Mouse (Mus musculus) midbrain, postnatal 0 days (tissue): ENCODE results near the gene Mab21l3. TPM values are rescaled to one million over a fixed set of nuclear protein-coding genes. Genes with fewer than 3 reads are reported as not detected.
A peak's percentile ranks its signal among the peaks of the same experiment; 100 is the strongest.
"Not testable (repeated sequence)": the region's sequence is repeated elsewhere in the genome, so short reads cannot be mapped to it uniquely, and the experiment has no call there.

Experiments used
- ATAC-seq: fragments of 200-750 bp; cut with Nextera tagmentation; 2 replicates; pipeline ENCODE4 v1.8.0; 2017; ENCODE audit warnings: moderate number of reproducible peaks, mild to moderate bottlenecking, moderate TSS enrichment, moderate library complexity; ENCODE audit not compliant: low FRiP score
- DNase-seq: peaks from one replicate; pipeline ENCODE4 v3.0.0-alpha.2; 2015; ENCODE audit warnings: low spot score
- H3K27ac ChIP-seq: fragments of 300-500 bp; sonication (generic); 2 replicates; pipeline ENCODE4 v1.5.1; 2014; ENCODE audit warnings: low read depth, mild to moderate bottlenecking, low read length, mixed read lengths
- H3K27me3 ChIP-seq: fragments of 300-500 bp; sonication (generic); 2 replicates; pipeline ENCODE4 v1.6.1; 2014; ENCODE audit warnings: low read length, control low read depth, mixed read lengths; ENCODE audit not compliant: insufficient read depth
- H3K36me3 ChIP-seq: fragments of 300-500 bp; sonication (generic); 2 replicates; pipeline ENCODE4 v1.6.1; 2014; ENCODE audit warnings: low read length, control low read depth, mixed read lengths; ENCODE audit not compliant: insufficient read depth
- H3K4me1 ChIP-seq: fragments of 300-500 bp; sonication (generic); 2 replicates; pipeline ENCODE4 v1.6.1; 2014; ENCODE audit warnings: mild to moderate bottlenecking, control low read depth, antibody characterized with exemption, low read length, mixed read lengths; ENCODE audit not compliant: insufficient read depth
- H3K4me2 ChIP-seq: fragments of 300-500 bp; sonication (generic); 2 replicates; pipeline ENCODE4 v1.6.1; 2014; ENCODE audit warnings: low read depth, mild to moderate bottlenecking, low read length, mixed read lengths; ENCODE audit not compliant: poor library complexity, severe bottlenecking
- H3K4me3 ChIP-seq: fragments of 300-500 bp; sonication (generic); 2 replicates; pipeline ENCODE4 v1.5.1; 2014; ENCODE audit warnings: low read depth, mild to moderate bottlenecking, low read length, moderate library complexity
- H3K9ac ChIP-seq: fragments of 300-500 bp; sonication (generic); replicated peaks from 2 replicates; pipeline ENCODE4 v1.6.1; 2014; ENCODE audit warnings: mild to moderate bottlenecking, low read length, moderate library complexity, mixed read lengths; ENCODE audit not compliant: poor library complexity, severe bottlenecking
- H3K9me3 ChIP-seq: fragments of 300-500 bp; sonication (generic); 2 replicates; pipeline ENCODE4 v1.6.1; 2016; ENCODE audit warnings: low read length, control low read depth
- CTCF ChIP-seq: IDR thresholded peaks from 2 replicates; pipeline ENCODE4 v1.5.1; 2016; ENCODE audit warnings: antibody characterized with exemption, mild to moderate bottlenecking
- WGBS: fragments of 180-500 bp; shearing (Covaris S2); extraction: QIAGEN DNeasy Blood & Tissue Kit; methylation state at CpG from one replicate; pipeline ENCODE4 v1.1.7; 2014; 5-methylcytosine and 5-hydroxymethylcytosine counted together
- polyA plus RNA-seq: library from polyadenylated mRNA; unstranded; fragments of >200 nt; fragmentation: Nextera tagmentation; extraction: Ambion mirVana; gene quantifications from 2 replicates; pipeline ENCODE4 v1.2.1, GENCODE M21; 2015
- total RNA-seq: library from RNA; depleted of rRNA; stranded (reverse); fragments of >200 nt; gene quantifications from 2 replicates; pipeline ENCODE4 v1.2.3, GENCODE M21; 2014

The Mab21l3 gene
- total and polyA plus RNA-seq, 2 experiments from 2014 or later, result 0.22 TPM; not detected in 1

DNA sequence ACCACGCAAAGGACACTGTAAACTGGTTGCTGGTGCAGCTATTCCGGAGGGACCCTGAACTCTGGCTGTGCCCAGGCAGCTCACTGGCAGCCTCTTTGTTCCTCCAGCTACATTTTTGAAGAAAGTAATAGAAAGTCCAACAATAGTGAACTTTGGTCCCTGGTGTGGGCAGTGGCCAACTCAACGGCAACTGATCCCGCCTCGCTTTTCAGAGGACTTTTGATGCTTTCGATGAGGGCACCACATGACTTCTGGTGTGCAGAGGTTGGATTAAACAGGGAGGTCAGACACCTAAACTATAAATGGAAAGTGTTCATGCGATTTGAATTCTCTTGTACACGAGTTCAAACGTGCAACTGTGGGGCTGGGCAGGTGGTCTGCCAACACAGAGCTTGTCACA lies 24.4 kb downstream of the Mab21l3 start:
- Histone ChIP-seq H3K27ac (no peak overlapping the region), H3K27me3 (no peaks in the 10 kb centered on the region), H3K9me3 (no peaks in the 10 kb centered on the region), H3K4me1 (no peaks in the 10 kb centered on the region), H3K9ac (no peak overlapping the region), H3K4me2 (no peak overlapping the region), H3K4me3 (no peak overlapping the region), H3K36me3 (no peaks in the 10 kb centered on the region)
- WGBS, result 80% methylated on average over 9 of the region's 9 CpGs
- no peak for TF ChIP-seq CTCF
- DNase-seq (no peak), ATAC-seq (no peak)

DNA sequence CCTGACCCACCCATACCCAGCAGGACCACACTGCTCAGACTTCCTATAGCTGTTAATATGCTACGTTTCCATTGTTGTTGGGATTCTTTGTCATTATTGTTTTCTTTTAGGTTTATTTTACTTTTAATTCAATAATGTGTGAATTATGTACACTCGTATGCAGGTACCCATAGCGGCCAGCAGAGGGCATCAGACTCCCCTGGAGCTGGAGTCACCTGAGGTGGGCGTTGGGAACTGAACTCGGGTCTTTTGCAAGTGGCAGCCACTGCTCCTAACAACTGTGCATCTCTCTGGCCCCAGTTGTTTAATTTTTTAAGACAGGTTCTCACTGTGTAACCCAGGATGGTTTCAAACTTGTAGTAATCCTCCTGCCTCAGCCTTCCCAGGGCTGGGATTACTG lies 26.7 kb downstream of the Mab21l3 start:
- DNase-seq (no peak), ATAC-seq (no peak)
- peak; percentile 56 for TF ChIP-seq CTCF
- Histone ChIP-seq H3K36me3 (no peaks in the 10 kb centered on the region), H3K9ac (no peak overlapping the region), H3K9me3 (no peaks in the 10 kb centered on the region), H3K4me2 (no peak overlapping the region), H3K27ac (no peak overlapping the region), H3K4me3 (no peak overlapping the region), H3K4me1 (no peaks in the 10 kb centered on the region), H3K27me3 (no peaks in the 10 kb centered on the region)
- WGBS, result 77% methylated on average over 5 of the region's 5 CpGs

DNA sequence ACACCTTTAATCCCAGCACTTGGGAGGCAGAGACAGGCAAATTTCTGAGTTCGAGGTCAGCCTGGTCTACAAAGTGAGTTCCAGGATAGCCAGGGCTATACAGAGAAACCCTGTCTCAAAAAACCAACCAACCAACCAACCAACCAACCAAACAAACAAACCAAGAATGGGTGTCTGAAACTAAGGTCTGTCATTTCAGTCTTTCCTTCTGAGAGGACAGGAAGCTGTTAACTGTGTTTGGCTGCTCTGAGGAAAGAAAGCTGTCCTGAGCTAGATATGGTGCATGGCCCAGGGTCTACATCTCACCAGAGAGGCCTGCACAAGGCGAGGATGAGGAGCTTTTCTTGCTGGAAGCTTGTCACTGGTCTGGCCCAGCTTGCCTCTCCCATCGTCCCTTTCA lies 28.1 kb downstream of the Mab21l3 start:
- H3K9me3 ChIP-seq, DNase-seq, H3K4me3 ChIP-seq, ATAC-seq, H3K36me3 ChIP-seq, H3K4me2 ChIP-seq, H3K9ac ChIP-seq, H3K27me3 ChIP-seq, H3K4me1 ChIP-seq, H3K27ac ChIP-seq: not testable (repeated sequence)
- 77% methylated on average over 3 of the region's 3 CpGs for WGBS

DNA sequence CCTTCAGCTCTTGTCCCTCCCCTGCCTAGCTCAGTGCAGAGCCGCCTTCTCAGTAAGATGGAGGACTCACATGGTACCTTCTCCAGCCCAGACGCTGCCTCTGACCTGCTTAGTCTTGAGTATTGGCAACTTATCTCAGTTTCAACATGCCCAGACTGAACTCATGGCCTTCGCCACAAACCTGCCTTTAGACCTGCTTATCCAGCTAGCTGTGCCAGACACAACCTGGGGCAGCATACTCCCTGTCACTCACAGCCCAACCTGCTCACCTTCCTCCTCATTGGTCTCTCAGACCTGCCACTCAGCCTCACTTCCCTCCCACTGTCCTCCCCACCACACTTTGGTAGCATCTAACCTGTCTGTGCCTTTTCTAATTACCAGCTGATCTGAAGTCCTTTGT lies 32.8 kb downstream of the Mab21l3 start:
- DNase-seq, result no peak
- Histone ChIP-seq H3K4me1 (no peaks in the 10 kb centered on the region), H3K36me3 (no peaks in the 10 kb centered on the region), H3K27ac (no peak overlapping the region), H3K4me3 (no peak overlapping the region), H3K27me3 (no peaks in the 10 kb centered on the region), H3K4me2 (no peak overlapping the region), H3K9ac (no peak overlapping the region), H3K9me3 (no peaks in the 10 kb centered on the region)
- ATAC-seq, result no peak
- TF ChIP-seq CTCF, result no peak
- 86% methylated on average over 3 of the region's 3 CpGs for WGBS

DNA sequence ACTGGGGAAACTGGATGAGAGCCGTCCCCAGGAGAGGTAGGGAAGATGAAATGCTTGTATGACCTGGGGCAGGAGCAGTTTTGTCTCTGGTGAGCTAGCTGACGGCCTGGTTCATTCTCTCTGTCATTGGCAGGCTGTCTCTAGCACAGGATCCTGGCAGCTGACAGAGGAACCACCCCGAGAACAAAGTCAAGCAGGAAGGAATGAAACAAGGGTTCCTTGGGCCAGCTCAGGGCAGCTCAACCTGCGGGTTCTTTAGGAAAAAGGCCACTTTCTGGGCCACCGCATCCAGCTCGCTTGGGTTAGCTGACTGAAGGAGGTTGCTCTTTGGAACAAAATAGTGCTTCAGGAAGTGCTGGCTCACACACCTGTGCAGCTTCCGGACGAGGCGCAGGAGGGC lies 34.0 kb downstream of the Mab21l3 start:
- H3K27ac ChIP-seq, result no peak overlapping the region
- 77% methylated on average over 9 of the region's 9 CpGs for WGBS
- H3K4me1 ChIP-seq, result no peaks in the 10 kb centered on the region
- no peaks in the 10 kb centered on the region for H3K36me3 ChIP-seq
- no peaks in the 10 kb centered on the region for H3K27me3 ChIP-seq
- no peak overlapping the region for H3K4me3 ChIP-seq
- no peak overlapping the region for H3K9ac ChIP-seq
- no peak overlapping the region for H3K4me2 ChIP-seq
- no peak for TF ChIP-seq CTCF
- no peak for ATAC-seq
- no peaks in the 10 kb centered on the region for H3K9me3 ChIP-seq
- DNase-seq, result no peak

DNA sequence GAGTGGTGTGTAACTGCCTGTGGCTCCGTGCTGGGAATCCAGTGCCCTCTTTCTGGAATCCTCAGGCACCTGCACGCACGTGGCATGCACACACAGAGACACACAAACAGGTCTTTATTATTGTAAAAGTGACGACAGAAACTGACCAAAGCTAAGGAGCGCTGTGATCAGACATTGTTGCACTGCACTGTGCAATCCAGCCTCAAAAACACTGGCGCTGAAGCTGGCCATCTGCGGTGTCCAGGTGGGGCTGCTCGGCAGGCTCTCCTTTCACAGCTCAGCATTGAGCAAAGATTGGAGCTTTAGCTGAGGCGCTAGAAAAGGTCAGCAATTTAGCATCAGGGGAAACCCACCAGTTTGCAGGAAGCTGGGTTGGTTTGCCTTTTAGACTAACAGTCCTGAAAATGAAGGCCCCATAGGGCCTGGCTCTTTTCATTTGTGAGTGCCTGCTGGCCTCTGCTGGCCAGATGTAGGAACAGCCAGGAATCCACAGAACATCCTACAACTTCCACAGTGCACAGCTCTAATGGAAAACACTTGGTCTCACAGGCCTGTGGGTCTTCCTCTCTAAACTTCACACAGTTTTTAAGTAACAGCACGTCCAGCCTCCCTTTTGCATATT lies 36.3 kb downstream of the Mab21l3 start:
- H3K36me3 ChIP-seq, result no peaks in the 10 kb centered on the region
- no peaks in the 10 kb centered on the region for H3K4me1 ChIP-seq
- 61% methylated on average over 10 of the region's 10 CpGs for WGBS
- no peak overlapping the region for H3K27ac ChIP-seq
- DNase-seq (peak; percentile 90), ATAC-seq (peak; percentile 85)
- no peak overlapping the region for H3K9ac ChIP-seq
- no peak overlapping the region for H3K4me2 ChIP-seq
- no peaks in the 10 kb centered on the region for H3K9me3 ChIP-seq
- TF ChIP-seq CTCF, result peak; percentile 97
- H3K27me3 ChIP-seq, result no peaks in the 10 kb centered on the region
- no peak overlapping the region for H3K4me3 ChIP-seq
